Mouse (Mus musculus): ENCODE data around the gene Rapsn.

GRCm38 (mm10) chr2:91064211-91064610 is 28.8 kb downstream of the Rapsn start:
- TF ChIP-seq POLR2A (IDR thresholded peaks at IDR 0.05; ENCODE audit: extremely low read depth, insufficient read depth, low read length) (no peak), CTCF (IDR thresholded peaks at IDR 0.05; ENCODE audit: extremely low read depth, insufficient read depth, low read length) (no peak)
